Mouse (Mus musculus) frontal cortex, postnatal 10 days (tissue): ENCODE results near the gene Ugt1a7c.
"Not testable (repeated sequence)": the region's sequence is repeated elsewhere in the genome, so short reads cannot be mapped to it uniquely, and the experiment has no call there.

Source experiments
- DNase-seq, 2 experiments: peaks; one replicate each; pipeline ENCODE4 v3.0.0; 2022; ENCODE audit warnings: low spot score in 2 of 2, mixed read lengths in 1 of 2

The Ugt1a7c gene

DNA sequence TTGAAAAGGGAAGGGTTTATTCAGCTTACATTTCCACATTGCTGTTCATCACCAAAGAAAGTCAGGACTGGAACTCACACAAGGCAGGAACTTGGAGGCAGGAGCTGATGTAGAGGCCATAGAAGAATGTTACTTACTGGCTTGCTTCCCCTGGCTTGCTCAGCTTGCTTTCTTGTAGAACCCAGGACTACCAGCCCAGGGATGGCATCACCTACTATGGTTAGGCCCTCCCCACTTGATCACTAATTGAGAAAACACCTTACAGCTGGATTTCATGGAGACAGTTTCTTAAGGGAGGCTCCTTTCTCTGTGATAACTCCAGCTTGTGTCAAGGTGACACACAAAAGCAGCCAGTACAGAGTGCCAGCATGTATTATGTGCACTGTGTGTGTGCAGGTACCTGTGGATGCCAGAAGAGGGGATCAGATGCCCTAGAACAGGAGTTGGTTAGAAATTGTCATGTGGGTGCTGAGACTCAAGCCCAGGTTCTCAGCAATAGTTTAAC, 128.2 kb downstream of the Ugt1a7c start:
- DNase-seq = not testable (repeated sequence)

DNA sequence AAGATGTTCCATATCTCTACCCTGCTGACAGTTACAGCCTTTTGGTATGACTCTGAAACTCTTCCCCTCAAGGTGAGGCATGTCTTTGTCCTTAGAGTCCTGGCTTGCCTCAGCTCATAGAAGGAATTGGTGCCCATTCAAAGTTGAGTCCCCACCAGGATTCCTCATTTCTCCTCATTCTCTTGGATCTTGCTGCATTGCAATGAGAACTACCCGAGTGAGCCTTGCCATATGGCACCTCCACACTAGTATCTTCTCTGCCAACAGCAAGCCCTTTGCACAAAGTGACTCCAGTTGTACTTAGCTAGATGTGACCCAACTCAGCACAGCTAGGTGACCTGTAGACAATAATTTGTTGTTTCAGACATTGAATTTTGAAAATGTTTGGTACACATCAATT, 128.7 kb downstream of the Ugt1a7c start:
- DNase-seq = peak in 1 of 2 experiments; percentile 8

DNA sequence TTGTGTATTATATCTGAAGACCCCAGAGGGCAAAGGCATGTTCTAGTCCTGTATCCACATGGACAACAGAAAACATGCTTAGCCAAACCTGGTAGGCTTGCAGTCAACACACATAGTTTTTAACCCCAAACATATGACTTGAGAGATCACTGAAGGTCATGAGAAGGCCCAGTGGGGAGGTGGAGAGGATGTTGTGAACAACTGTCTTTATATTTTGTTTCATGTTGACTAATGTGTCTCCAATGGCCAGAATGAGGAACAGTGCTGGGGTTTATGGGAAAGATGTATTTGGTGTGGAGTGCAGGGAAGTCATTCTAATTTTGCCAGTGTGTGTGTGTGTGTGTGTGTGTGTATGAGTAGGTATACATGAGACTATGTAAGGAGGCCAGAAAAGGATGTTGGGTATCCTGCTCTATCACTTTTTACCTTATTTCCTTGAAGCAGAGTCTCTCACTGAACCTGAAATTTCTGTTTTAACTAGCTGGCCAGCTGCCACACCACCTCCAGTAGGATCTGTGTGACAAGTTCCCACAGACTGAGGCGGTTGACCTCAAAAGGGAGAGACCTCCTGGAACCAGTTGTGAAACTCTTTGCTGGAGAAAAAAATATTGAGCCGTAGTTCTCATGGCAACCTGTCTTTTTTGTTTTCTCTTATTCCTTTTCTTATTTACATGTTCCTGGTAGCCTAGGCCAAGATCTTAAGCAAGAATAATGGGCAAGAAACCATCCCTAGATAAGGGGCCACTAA, 129.3 kb downstream of the Ugt1a7c start:
- DNase-seq = no peak

DNA sequence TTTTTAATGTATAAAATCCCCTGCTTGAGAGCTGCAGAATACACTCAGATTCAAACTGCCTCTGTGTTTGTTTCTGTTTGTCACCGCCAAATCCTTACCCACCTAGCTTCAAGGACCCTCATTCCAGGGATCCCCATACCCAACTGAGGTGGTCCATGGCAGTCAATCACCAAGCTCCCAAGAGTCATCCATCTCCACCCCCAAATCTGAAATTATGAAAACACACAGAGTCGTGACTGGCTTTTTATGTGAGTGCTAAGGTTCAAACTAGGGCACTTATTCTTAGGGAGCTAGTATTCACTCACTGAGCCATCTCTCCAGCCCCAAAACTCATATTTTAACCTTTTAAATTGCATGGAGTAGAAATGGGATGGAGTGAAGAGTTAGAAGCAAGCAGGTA, 130.4 kb downstream of the Ugt1a7c start:
- DNase-seq = not testable (repeated sequence)

DNA sequence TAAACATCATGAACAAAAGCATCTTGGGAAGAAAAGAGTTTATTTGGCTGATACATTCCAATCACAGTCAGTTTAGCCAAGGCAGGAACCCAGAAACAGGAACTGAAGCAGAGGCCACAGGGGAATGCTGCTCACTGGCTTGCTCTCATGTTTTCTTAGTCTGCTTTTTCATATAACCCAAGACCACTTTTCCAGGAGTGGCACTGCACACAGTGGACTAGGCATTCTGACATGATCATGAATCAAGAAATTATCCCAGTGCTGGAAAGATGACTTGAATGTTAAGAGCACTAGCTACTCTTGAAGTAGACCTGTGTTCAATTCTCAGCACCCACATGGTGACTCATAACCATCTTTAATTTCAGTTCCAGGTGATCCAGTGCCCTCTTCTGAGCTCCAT, 130.9 kb downstream of the Ugt1a7c start:
- DNase-seq = no peak

DNA sequence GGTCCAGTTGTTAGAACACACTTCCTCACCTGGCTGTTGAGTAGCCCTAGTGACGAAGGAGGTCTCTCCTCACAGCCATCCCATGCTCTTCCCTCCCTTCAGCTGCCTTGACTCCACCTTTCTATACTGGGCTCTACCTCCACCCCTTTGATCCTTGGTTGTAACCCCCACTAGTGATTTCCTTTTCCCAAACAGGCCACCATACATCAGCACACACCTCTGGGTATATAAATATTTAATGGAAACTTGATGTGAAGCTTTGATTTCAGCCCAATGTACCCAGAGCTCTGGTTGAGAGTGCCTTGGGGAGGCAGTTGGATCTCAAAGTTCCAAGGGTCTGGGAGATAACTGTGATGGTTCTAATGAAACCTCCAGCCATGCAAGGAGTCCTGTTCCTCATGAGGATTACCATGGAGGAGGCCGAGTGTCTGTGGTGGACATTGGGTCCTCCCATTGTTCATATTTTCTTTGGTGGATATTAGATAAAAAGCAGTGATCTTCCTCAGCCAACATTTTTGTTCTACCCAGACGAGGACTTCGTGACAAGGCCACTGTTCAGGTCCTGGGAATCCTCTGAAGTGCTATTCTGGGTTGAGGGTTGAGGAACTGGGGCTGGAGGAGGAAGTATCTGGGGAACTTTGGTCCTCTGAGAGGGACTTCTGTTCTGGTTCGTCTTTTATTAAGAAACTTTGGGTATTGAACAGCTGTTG, 132.0 kb downstream of the Ugt1a7c start, which contains the start of gene Mroh2a:
Gene Mroh2a, plus strand, starts transcription at position 317 of the 710 bp plus-strand sequence.
- DNase-seq = peak in 1 of 2 experiments; percentile 19

DNA sequence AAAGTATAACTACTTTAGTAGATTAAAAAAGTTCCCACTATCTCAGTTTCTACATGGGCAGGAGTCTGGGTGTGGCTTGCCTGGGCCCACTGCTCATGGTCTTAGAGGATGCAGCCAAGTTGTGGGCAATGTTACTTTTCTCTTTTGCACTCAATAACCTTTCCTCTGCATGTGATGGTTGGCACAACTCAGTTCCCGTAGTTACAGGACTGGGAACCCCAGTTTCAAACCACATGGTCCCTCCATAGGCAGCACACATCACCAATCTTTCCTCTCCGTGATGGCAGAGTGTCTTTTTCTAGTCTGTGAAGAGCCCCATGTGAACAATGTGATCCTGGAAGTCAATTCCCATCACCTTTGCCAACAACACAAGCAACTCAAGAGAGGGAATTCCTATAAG, 132.6 kb downstream of the Ugt1a7c start:
- DNase-seq = no peak

DNA sequence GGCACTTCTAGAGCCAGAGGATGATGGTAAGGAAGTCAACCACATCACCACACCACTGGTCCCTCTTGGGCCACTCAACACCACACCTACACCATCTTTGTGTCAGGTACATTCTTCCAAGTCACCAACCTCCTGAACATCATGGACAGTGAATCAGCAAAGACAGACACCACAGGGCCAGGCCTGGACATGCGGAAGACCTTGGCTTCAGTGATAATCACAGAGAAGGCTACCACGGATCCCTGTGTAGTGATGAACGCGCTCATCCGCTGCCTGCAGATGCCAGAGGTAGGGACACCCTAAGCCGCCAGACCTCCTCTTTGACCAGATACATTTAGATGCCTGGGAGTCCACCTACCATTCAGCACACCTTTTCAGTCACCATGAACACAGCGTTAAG, 133.3 kb downstream of the Ugt1a7c start:
- peak in 1 of 2 experiments; percentile 7 for DNase-seq

DNA sequence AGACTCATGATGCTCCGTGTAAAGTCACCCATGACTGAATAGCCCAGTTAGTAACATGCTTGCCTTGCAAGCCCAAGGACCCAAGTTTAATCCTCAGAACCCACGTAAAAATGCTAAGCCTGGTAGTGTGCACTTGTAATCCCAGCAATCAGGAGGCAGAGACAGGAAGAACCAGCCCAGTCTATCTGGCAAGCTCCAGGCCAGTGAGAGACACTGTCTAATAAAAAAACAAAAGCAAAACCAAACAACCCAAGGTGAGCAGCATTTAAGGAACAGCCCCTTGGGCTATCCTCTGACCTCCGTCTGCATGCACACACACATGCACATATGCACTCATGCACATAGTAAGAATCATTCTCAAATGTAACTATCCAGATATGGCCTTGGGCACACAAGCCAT, 134.7 kb downstream of the Ugt1a7c start:
- DNase-seq = no peak

DNA sequence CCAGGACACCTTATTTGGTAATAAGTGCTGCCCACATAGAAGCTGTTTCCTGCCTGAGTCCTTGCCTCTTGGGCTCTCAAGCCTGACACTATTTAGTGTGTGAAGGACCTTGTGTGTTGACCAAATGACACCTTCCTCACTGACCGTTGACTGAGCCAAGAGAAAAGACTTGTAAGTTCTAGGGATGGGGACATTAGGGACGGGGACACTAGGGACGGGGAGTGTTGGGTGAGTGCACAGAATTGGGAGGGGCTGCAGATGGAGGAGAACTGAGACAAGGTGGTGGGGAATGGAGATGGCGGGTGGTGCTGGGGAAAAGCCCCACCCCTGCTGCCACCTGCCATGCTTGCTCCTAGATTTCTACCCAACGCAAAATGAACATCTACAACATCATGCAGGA, 135.1 kb downstream of the Ugt1a7c start:
- DNase-seq = no peak

DNA sequence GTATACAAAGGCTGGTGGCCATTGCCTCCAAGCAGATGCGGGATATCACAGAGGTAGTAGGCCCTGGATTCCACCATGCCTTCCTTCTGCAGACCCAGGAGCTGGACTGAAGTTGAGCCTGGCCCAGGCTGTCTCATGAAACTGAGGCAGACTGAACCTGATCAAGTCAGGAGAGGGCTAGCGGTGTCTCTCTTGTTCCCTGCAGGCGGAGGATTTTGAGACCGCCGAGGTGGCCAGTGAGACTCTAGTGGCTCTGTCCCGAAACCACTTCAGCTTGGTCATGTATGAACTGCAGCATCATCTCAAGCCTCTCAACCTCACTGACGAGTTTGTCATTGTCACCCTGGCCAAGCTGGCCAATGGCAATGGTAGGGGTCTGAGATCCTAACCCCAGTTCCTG, 135.6 kb downstream of the Ugt1a7c start:
- no peak for DNase-seq

DNA sequence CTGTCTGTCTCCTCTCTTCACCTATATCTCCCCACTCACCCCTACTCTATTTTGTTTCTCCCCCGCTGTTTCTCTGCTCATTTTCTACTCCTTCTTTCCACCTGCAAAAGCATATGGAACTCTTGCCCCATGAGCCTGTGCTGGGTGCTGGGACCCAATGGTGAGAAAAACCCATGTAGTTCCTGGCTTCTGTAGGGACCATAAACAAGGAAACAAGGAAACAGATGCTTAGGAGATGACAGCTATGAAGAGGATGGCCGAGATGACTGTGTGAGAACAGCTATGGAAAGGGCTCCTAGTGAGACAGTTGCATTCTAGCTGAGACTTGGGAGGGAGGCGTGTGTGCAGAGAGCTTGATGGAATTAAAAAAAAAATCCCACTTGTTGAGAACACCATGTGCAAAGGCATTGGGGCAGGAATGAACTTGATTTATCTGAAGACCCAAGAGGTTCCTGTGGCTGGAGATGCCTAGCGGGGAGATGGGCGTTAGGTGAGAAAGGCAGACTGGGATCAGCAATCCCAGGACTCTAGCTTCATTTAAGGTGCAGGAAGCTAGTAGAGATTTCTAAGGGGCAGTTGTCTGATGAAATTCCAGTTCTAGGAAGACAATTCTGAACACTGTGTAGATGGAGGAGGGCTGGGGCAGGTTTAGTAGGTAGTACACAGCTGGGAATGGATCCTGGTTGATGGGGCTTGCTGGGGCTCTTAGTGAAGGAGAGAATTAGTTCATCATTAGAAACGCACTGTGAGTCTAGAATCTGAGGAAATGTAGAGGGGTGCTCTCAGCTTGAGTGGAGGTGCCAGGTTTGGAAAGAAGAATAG, 136.3 kb downstream of the Ugt1a7c start:
- DNase-seq = no peak

DNA sequence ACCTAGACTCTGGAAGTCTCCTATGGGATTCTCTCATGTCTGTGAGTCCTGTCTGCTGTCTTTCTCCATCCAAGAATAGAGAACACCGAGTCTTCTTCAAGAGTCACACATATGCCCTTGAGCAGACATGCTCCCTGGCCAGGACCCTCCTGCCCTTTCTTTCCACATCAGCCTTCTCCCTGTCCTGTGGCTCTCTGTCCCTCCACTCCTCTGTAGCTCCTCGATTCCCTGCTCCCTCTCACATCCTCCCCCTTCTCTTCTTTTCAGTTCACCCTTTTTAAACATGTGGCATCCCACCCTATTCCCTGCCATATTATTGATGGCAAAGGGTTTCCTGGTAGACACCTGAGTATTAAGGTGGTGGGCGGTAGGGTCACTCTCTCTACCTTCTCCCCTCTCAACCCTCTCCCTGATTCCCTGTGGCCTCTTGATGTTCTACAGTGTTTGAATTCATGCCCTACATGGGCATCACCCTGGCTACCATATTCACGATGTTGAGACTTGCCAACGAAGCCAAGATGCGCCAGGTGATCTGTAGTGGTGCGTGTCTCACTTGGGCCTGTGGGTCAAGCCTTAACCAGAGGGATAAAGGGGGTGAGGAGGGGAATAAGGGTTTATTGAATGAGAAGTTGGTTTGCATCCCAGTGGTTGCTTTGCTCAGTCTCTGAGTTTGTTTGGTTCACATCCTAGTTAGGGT, 137.1 kb downstream of the Ugt1a7c start:
- no peak for DNase-seq

DNA sequence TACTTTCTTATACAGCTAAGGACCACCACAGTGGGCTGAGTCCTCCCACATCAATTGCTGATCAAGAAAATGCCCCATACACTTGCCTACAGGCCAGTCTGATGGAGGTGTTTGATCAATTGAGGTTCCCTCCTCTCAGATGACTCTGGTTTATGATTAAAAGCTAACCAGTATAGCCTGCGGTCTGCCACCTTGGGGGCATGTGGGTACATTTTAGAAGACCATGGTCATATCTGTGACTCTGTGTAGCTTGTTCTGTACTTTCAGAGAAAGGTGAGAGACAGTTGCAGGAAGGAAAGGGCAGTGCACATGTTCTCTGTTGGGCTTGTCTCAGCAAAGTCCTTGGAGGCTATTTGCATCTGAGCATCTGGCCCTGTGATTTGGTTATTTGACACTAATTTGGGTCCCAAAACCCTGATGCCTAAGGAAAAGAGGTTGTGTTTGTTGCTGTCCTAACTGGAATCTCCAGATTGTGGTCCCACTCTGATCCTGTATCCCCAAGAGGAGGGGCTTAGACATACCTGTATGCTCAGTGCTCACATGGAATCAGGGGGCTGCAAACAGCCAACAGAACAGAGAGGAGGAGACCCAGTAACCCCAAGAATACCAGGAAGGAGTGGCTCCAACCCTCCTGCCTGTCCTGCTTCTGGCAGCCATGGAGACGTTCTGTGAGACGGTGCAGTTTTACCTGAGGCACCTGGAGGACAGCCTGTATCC, 138.0 kb downstream of the Ugt1a7c start:
- DNase-seq = no peak

DNA sequence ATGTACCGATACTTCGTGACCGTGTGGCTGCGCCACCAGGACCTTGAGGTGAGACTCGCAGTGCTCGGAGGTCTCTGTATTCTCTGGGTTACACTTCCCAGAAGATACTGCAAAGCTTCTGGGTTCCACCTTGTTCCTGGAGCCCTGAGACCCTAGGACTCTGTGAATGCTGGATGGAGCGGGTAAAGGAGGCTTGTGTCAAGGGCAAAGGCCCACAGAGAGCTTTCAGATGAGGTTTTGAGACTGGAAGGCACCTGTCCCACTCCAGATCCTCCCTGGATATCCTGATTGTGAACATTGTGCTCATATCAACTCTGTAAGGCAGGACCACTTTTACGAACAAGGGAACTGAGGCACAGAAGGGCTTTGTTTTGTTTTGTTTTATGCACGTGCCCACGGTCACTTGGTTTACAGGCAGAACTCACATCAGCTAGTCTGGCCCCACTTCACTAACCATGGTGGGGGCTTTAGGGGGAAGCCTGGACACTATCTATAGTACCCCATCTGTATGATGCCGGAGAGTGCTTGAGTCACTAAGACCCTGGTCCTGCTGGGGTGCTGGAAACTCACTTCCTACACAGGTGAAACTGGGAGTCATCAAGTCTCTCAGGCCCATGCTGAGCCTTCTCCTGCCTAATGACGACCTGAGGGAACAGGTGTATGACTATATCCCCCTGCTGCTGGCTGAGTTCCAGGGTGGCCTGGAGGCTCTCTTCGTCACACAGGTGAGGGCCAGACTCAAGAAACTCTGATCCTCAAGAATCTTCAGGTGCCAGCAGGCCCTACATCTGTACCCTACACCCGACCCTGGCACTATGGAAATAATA, 138.8 kb downstream of the Ugt1a7c start:
- no peak for DNase-seq

DNA sequence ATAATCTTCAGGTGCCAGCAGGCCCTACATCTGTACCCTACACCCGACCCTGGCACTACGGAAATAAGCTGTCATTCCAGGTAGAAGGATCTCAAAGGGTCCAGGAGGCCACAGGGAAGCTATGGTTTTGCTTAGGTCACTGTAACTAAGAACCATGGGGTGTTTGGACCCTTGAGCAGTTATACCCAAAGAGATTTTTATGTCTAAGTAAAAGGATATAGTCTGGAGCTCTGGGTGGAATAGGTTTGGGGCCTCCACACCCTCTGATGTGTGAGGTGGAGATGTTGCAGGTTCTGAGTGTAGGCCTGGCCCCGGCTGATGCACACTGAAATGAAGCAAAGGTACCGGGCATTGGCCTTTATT, 139.4 kb downstream of the Ugt1a7c start:
- no peak for DNase-seq

DNA sequence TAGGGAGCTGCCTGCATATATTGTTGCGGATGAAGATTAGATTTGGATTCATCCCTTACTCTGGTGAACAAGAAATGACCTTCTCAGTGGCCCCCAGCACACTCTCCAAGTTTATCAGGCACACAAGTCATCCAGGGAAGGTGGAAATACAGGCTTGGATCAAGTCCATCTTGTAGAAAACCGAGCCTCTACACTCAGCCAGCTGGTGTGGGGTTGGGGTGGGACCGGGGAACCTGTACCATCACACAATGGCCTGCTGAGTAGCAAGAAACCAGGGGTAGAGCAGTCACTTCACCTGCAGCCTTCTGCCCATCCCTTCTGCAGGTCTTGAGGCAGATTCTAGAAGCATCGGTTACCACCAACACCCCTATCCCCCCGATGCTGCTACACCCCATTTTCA, 139.8 kb downstream of the Ugt1a7c start:
- DNase-seq = no peak

DNA sequence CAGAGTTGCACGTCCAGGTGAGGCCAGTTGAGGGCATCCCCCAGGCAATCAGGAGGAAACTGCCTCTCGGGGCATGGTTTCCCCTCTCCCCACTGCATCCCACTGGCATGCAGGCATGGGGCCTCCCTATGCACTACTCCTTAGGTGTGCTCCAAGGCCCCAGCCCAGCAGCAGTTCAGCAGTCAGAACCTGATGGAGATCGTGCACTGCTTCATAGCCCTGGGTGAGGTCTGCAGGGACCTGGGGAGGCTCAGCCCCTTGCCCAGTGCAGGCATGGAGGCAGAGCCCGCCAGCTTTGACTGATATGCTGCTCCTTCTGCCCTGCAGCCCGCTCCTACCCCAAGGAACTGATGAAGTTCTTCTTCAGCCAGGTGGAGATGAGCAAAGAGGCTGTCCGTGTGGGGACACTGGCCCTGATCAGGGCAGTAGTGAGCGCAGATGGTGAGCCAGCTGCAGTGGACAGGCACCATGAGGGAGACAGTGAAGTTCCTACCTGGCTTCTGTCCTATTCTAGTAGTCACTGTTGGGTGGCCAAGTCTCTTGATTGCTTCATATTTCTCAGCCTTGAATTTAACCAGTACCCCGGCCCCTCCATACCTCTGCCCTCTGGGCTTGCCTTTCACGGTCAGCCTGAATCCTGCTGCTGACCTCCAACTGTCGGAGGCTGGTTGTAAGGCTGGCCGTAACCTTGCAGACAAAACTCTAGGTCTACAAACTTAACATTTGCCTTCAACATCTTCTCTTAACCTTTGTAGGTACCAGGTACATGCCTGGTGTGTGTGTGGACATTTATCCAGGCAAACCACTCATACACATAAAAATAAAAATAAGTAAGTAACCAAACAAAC, 140.4 kb downstream of the Ugt1a7c start:
- no peak for DNase-seq

DNA sequence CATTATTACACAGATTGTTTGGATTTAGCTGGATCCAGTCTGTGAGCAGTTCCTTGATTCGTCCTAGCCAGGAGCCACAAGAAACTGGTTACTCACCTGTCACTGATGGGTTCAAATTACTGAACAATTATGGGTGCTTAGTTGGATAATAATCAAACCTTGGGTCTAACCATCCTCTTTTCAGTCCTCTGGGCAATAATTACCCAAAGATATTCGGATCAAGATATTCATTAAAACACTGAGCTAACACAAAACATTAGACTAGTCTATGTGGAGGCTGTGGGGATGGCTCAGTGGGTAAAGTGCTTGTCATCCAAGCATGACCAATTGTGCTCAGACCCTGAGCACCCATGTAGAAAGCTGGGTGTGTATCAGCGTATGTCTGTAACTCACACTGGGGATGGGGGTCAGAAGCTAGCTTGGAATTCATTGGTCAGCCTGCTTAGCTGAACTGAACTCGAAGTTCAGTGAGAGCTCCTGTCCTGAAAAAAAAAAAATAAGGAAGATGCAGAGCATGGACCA, 141.1 kb downstream of the Ugt1a7c start:
- DNase-seq = no peak
